Mouse (Mus musculus) ovary, postnatal 10 days (tissue): ENCODE measurements around the gene Serinc3.

Experiments used
- DNase-seq: peaks from one replicate; pipeline ENCODE4 v3.0.0; 2022; ENCODE audit warnings: low spot score

The Serinc3 gene

GRCm38 (mm10) chr2:163593636-163594282, 51.2 kb downstream of the Serinc3 start:
- no peak for DNase-seq

DNA sequence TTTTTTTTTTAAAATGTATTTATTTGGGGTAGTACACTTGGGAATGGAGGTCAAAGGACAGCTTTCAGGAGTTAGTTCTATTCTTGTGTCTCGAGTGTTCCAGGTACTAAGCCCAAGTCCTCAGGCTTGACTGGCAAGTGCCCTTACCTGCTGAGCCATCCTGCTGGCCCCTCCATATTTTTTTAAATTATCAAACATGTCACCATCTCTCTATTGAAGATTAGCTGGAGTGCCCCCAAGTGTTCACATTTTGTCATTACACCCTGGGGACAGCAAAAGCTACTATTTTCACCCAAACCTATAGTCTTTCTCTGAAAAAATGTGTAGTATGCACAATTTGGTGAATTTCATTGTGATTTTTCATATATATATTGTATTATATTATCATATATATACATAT, 52.8 kb downstream of the Serinc3 start:
- no peak for DNase-seq

- DNase-seq: no peak
These were observed 53.9 kb downstream of the Serinc3 start for GRCm38 (mm10) chr2:163590996-163591395.

DNA sequence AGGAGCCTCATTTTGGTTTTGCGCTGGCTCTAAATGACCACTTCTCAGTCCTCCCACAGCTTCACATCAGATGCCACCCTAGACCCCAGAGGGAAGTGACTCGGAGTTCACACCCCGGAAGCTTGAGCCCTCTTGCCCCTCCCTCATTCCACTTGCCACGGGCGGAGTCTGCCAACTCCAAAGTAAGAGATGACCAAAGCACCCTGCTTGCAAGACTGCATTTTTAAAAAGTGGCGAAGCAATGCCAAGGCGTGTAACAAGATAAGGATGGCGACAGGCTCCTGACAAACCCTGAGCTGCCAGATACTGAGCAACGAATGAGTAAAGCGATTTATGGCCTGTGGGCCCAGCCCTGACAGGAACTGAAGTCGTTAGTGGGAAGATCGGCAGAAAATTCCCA, 54.7 kb downstream of the Serinc3 start:
- DNase-seq: no peak

GRCm38 (mm10) chr2:163587506-163587905, 57.4 kb downstream of the Serinc3 start:
- no peak for DNase-seq

- DNase-seq: no peak
These were observed 58.3 kb downstream of the Serinc3 start for GRCm38 (mm10) chr2:163586384-163587261.

GRCm38 (mm10) chr2:163584088-163584426, 60.9 kb downstream of the Serinc3 start:
- no peak for DNase-seq

DNA sequence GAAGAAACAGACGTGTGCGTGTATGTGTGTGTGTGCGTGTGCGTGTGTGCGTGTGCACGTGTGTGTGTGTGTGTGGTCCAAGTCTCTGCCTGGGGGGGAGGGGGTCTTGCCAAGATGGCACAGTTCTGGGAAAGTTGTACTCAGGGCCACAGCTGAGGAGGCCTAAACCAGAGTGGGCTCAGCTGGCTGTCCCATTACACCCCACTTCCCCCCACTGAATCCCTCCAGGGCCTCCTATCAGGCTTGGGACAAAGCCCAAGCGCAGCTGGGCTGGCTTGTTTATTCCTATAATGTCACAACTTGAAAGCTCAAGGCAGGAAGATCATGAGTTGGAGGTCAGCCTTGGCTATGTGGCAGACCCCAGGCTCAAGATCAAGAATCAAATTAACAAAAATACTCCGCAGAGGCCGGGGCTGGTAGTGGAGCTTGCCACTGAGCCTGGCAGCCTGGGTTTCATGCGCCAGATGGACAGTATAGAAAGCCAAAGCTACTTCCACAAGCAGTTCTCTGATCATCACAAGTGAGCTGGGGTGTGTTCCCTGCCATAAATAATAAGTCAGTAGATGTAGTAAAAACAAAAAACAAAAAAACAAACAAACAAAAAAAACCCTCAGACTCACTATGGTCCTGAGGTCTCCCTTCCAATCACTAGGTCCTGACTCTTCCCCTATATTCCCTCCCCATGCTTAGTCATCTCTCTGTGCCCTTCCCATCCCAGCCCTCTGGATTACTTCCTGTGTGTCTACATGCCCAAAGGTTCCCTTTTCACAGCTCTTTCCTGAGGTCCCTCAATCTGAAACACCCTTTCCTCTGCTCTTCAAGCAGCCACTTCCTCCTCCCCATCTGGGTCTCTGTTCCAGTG, 61.5 kb downstream of the Serinc3 start:
- DNase-seq: no peak

DNA sequence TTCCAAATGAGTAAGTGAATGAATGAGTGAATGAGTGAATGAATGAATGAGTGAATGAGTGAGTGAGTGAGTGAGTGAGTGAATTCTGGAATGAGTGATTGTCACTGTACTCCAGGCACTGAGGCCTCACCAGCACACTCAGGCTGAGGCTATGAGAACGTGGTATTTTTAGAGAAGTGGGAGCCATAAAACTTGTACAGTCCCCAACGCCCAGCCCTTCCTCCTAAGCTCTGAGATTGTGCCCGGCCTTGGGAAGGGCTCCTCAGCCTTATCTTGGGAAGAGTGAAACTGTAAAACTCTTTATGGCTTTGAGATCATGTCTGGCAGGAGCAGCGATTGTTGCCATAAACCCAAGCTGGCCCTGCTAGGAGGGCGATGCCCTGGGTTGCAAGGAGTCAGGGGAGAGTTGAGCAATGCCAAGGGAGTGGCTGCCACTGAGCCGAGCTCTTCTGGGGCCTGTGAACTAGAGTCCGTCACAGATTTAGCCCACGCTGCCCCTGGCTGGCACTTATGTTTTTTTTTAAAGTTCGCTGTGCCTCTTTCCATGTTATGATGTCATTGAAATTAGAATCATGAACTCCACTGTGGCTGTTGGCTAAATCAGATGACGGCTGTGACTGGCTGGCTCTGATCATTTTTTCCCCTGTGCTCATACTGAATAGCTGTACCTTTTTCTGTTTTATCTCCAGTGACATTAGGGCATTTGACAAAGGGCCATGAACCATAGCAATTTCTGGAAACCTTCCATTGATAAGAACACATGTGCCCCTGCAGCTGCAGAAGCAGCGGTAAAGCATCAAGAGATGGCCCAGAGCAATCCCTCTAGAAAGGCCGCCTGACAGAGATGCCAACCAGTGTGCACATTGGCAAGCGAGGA, 64.6 kb downstream of the Serinc3 start:
- DNase-seq: no peak

DNA sequence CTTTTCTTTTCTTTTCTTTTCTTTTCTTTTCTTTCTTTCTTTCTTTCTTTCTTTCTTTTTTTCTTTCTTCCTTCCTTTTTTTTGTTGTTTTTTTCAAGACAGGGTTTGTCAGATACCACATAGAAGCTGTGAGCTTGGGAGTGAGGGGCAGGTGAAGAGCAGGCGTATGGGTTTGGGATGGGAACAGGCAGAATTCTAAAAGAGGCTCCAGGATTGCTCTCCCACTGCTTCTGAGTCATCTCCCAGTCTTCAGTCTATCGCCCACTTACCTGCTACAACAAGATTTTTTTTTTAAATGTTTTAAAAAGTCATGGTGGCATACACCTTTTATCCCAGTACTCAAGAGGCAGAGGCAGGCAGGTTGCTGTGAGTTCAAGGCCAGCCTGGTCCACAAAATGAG, 66.9 kb downstream of the Serinc3 start:
- DNase-seq: no peak

GRCm38 (mm10) chr2:163575248-163575647, 69.7 kb downstream of the Serinc3 start:
- no peak for DNase-seq

DNA sequence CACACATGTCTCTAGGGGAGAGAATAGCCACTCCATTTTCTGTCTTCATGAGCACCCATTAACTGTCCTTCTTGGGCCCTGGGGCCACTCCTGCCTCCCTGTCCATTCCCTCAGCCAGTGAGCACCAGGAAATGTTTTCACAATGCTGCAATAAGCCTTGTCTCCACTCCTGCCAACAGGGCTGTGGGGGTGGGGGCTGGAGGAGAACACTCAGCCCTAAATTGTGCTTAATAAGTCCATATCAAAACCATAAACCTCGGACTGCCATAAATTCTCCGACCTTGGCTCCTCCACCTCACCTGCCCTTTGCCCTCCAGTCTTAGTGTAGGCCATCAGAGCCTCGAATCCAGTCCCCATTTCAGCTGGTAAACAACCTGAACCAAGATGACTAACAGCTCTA, 70.6 kb downstream of the Serinc3 start:
- no peak for DNase-seq
